Mouse (Mus musculus): ENCODE results near the gene Eaf1.

Gene Eaf1

DNA sequence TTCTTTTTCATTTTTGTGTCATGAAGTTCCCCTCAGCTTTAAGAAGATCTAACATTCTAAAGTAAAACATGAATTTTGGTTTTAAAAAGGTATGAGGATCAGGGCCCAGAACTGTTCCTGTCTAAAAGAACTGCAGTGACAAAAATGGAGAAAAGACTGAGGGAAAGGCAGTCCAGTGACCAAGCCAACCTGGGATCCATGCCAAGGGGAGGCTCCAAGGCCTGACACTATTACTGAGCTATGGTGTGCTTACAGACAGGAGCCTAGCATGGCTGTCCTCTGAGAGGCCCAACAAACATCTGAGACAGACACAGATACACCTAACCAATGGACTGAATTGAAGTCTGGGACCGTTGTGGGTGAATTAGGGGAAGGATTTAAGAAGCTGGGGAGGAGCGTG is 15.7 kb downstream of the Eaf1 start:
- DNase-seq (ENCODE audit: low spot score), result peak; percentile 95

DNA sequence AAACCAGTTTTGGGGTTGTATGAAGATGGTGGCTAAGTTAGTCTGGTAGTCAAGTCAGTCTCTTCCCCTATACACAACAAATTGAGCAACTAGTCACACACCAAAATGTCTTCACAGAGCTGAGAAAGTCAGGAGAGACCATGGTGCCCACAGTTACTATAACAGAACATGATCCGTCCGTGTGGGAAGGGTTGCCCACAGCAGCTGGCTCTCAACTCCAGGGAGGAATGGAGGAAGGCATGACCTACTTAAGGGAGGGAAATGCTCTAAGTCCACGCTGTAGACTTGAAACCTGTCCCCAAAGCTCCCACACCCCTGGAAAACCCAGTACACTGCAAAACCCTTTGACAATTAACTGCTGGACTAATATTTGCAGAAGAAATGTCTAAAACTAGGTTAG is 16.1 kb downstream of the Eaf1 start:
- DNase-seq (ENCODE audit: low spot score), result no peak

GRCm38 (mm10) chr14:31515895-31516294 is 21.7 kb downstream of the Eaf1 start:
- DNase-seq (ENCODE audit: low spot score), result no peak

DNA sequence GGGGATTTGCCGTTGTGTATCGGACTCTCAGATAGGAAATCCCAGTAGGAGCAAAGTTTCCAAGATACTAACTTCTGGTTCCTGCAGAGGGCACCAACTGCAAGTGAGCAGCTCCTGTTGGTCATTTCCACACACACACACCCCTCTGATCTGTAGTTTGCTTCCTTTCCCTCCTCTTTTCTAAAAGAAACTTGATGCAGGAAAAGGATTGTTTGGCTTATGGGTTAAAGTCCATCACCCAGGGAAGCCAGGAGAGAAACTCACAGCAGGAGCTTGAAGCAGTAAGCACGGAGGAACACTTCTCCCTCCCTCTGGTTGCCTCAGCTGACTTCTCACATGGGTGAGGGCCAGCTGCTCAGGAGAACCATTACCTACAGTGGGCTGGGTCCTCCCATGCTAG is 25.0 kb downstream of the Eaf1 start:
- peak; percentile 70 for DNase-seq (ENCODE audit: low spot score)

DNA sequence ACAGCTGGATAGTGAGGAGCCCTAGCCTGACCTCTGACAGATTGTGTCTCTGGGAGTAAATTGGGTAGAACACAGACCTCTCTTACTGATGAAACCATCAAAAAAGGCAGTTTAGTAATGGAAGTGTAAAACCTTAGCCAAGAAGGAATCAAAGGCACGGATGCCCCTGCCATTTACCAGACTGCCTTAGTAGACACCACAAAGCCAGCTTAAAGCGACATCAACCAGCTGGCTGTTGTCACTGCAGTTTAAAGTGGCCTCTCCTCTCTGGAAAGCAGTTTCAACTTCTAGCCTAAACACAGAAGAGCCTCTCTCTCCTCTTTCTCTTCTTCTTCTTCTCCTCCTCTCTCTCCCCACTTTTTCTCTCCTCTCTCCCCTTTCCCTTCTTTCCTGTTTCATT is 27.1 kb downstream of the Eaf1 start:
- DNase-seq (ENCODE audit: low spot score), result no peak

DNA sequence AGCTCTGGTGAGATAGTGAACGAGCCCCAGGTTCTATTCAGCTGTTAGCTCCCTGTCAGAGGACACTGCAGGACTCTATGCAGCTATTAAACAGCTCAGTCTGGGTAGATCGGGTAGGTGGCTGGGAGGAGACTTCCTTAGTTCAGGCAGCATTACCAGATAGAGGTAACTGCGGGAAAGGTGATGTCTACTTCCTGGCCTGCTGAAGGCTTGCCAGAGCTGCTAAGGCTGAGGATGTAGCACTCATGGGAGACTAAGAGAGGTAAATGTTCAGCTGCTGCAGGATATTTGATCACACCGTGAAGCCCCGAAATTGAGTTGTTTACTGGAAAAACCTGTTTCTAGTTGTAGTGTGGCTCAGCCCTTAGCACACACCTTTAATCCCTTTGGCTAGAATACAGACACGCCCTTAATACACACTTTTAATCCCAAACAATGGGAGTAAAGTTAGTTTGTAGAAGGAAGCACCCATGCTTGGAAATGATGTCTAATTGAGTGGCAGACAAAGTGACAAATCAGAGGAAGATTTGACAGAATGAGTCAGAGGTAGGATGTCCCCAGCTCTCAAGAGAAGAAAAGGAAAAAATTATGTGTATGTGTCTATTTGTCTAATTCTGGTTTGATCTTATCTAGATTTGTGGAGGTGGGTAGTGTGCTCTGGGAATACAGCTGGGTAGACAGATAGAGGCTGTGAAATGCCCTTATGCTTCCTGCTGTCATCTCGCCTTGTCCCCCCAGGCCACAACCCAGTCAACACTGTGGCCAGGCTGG is 31.0 kb downstream of the Eaf1 start:
- DNase-seq (ENCODE audit: low spot score), result no peak

GRCm38 (mm10) chr14:31530847-31531246 is 36.6 kb downstream of the Eaf1 start:
- peak; percentile 63 for DNase-seq (ENCODE audit: low spot score)

GRCm38 (mm10) chr14:31531506-31532148 is 37.4 kb downstream of the Eaf1 start:
- DNase-seq (ENCODE audit: low spot score), result no peak

DNA sequence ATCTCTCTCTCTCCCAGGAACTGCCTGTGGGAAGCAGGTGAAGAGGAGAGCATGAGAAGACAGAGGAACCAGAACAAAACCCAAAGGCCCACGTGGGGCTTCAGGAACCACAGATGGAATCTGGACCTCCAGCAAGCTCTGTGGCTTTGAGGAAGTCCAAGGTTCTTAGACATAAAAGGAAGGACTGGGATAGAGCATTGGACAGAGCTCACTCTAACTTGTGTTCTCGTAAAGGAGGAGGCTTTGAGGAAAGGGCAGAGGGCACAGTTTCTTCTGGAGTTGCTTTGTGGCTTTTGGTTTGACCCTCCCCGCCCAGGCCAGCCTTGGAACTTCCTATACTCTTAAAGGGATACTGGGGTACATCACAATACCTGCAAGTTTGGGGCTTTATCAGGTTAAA is 38.5 kb downstream of the Eaf1 start:
- no peak for DNase-seq (ENCODE audit: low spot score)

DNA sequence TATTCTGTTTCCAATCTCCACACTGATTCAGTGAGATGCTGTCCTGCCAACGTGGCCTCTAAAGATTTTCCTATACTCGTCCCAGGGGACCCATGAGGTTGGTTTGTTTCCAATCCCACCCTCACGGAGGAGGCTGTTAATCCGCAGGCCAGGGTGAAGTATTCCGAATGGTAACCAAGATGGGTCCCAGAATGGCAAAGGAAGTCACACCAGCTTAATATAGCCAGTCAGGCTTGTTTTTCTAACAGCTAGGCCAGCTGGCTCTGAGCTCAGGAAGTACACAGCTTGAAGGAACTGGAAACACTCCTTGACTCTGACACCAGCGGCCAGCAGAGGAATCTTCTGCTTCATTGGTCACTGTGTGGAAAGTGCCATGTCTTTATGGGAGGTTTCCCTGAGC is 43.1 kb downstream of the Eaf1 start:
- peak; percentile 40 for DNase-seq (ENCODE audit: low spot score)

DNA sequence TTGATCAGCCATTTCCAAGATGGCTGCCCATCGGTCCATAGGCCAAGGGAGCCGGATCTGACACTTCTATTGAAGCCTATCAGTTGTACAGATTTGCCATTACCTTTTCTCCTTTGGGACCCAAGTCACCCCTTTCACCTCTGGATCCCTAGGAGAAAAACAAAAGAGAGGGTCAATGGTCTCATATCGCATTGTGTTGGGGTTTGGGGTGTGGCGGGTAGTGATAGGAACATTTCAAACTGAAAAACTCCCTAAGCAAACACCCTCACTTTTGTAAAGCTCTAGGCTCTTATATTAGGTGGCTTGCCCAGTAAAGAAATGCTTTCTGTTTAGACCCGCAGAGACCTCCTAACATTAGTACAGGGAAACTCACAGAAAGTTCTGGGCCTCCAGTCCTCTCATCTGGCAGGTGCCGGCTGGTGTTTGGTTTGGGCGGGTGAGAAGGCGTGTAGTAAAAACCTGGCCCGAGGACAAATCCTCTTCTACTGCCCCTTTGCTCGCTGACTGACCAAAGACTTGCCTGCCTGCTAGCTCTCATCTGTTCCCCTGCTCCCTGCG is 49.8 kb downstream of the Eaf1 start:
- DNase-seq (ENCODE audit: low spot score), result no peak

DNA sequence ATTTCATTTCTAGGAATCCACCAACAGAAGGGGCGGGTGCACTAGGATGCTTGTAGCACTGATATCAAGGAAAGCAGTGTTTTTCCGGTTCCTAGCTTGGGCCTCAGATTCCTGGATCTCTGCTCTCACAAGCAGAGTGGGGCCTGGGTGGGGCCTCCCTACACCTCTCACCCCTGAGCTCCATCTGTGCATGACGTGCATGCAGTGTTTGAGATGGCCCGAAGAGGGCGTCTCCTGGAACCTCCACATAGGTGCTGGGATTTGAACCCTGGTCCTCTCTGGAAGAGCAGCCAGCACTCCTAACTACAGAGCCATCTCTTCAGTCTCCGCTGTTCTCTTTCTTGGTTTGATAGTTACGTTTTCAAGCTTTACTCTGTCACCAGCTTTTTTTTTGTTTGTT is 60.8 kb downstream of the Eaf1 start:
- DNase-seq (ENCODE audit: low spot score), result no peak

- no peak for DNase-seq (ENCODE audit: low spot score)
Observed at GRCm38 (mm10) chr14:31555963-31556434, 61.8 kb downstream of the Eaf1 start.

DNA sequence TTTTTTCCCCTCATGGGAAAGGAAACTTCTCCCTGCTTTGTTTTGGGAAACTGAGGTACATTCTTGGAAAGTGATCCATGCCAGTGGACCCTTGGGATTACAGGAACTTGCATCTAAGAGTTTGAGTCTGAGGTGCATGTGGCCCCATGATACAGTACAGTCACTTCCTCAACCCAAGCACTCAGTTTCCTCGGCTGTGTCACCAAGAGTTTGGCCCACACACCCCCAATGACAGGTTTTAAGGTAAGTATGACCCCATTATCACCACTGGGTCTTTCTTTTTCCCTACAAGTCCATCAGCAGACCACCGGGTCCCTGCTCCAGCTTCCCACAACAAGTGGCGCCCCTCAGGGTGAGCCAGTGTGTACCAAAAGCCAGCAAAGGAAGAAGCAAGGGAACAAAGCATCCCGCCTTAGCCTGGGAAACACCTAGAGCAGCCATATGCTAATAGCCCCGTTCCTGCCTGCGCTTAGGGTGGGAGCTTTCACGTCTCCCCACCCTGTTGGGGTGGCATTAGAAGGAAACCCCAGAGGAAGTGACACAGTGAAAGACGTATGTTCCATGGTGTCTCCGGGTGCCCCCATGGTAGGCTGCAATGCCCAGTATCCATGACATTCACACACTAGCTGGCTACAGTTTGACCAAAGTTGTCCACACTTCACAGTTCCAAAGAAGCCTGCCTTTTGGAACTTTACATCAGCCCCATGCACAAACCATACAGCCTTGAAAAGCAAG is 62.5 kb downstream of the Eaf1 start:
- DNase-seq (ENCODE audit: low spot score), result no peak

DNA sequence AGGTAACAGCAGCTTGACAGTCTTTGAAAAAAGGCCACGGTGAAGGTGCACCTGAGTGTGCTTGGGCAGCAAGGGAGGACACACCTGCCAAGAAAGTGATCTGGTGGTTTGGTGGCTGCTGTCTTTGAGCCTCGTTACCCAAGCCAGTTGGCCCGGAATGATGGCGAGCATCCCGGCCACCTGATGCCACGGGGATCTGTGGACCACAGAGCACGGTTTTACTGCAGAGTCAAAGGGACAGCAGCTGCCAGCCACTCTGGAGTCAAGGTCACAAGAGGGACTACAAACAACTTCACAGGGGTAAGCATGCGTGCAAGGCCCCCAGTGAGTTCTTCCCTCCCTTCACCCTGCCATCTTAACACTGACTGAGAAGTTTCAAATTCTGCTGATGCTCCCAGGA is 63.1 kb downstream of the Eaf1 start:
- no peak for DNase-seq (ENCODE audit: low spot score)

- DNase-seq (ENCODE audit: low spot score), result no peak
Observed at GRCm38 (mm10) chr14:31557784-31558183, 63.6 kb downstream of the Eaf1 start.

DNA sequence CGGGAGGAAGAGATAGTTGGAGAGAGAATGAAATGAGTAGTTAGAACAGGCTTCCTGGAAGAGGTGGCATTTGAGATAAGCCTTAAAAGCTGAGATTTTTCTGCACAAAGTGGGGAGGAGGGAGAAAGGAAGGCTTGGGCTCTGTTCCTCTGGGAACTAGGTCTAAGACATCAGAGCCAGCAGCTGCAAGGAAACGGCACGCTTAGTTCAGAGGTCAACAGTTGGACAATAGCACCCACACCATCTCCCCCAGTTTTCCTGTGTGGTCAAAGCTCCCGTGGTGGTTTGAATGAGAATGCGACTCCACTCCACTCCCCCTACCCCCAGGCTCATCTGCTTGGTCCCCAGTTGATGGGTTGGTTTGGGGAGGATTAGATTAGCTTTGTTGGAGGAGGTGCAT is 65.0 kb downstream of the Eaf1 start:
- no peak for DNase-seq (ENCODE audit: low spot score)
